Mouse (Mus musculus) neural tube, embryonic 10.5 days (tissue): Measurements from ENCODE around the gene Sdk1.

Experiments
- DNase-seq: peaks from one replicate; pipeline ENCODE4 v3.0.0-alpha.2; 2017; ENCODE audit warnings: low spot score; ENCODE audit errors: extremely low spot score

Gene Sdk1

GRCm38 (mm10) chr5:141987287-141987799, 746.1 kb downstream of the Sdk1 start:
- DNase-seq, result no peak

- DNase-seq, result no peak
Measured at GRCm38 (mm10) chr5:141988685-141989084, 747.4 kb downstream of the Sdk1 start.

GRCm38 (mm10) chr5:141994192-141994591, 752.9 kb downstream of the Sdk1 start:
- DNase-seq, result no peak

GRCm38 (mm10) chr5:142000247-142000646, 759.0 kb downstream of the Sdk1 start:
- no peak for DNase-seq

- no peak for DNase-seq
Measured at GRCm38 (mm10) chr5:142001131-142001530, 759.8 kb downstream of the Sdk1 start.

GRCm38 (mm10) chr5:142001973-142002372, 760.7 kb downstream of the Sdk1 start:
- no peak for DNase-seq

- DNase-seq, result no peak
Measured at GRCm38 (mm10) chr5:142010189-142010588, 768.9 kb downstream of the Sdk1 start.

- no peak for DNase-seq
Measured at GRCm38 (mm10) chr5:142017001-142017400, 775.7 kb downstream of the Sdk1 start.

GRCm38 (mm10) chr5:142022877-142023580, 781.7 kb downstream of the Sdk1 start:
- no peak for DNase-seq

- no peak for DNase-seq
Measured at GRCm38 (mm10) chr5:142024448-142024847, 783.2 kb downstream of the Sdk1 start.

- DNase-seq, result no peak
Measured at GRCm38 (mm10) chr5:142036536-142036935, 795.2 kb downstream of the Sdk1 start.

GRCm38 (mm10) chr5:142039236-142039635, 797.9 kb downstream of the Sdk1 start:
- DNase-seq, result no peak

GRCm38 (mm10) chr5:142039891-142040530, 798.7 kb downstream of the Sdk1 start:
- DNase-seq, result no peak

- no peak for DNase-seq
Measured at GRCm38 (mm10) chr5:142041226-142041802, 800.0 kb downstream of the Sdk1 start.

GRCm38 (mm10) chr5:142061781-142062180, 820.5 kb downstream of the Sdk1 start:
- DNase-seq, result no peak

GRCm38 (mm10) chr5:142071322-142071721, 830.0 kb downstream of the Sdk1 start:
- no peak for DNase-seq

- no peak for DNase-seq
Measured at GRCm38 (mm10) chr5:142073901-142074300, 832.6 kb downstream of the Sdk1 start.

- no peak for DNase-seq
Measured at GRCm38 (mm10) chr5:142074561-142075500, 833.5 kb downstream of the Sdk1 start.

- DNase-seq, result no peak
Measured at GRCm38 (mm10) chr5:142080661-142081060, 839.4 kb downstream of the Sdk1 start.

GRCm38 (mm10) chr5:142081076-142081475, 839.8 kb downstream of the Sdk1 start:
- DNase-seq, result no peak

- DNase-seq, result no peak
Measured at GRCm38 (mm10) chr5:142096377-142096841, 855.1 kb downstream of the Sdk1 start.
